Mouse (Mus musculus) MEL (cell line): ENCODE measurements around the gene Umad1.

Experiments
- POLR2A ChIP-seq, 2 experiments: IDR thresholded peaks; 2 replicates each; pipeline ENCODE4 v1.6.1; 2011 to 2012; ENCODE audit warnings: low read length in 2 of 2, mild to moderate bottlenecking in 2 of 2, control low read depth in 1 of 2, improper control_type of control experiment in 1 of 2, low read depth in 1 of 2, moderate library complexity in 1 of 2; ENCODE audit not compliant: control insufficient read depth in 1 of 2, insufficient read depth in 1 of 2, poor library complexity in 1 of 2
- TAL1 ChIP-seq: IDR thresholded peaks from 2 replicates; pipeline ENCODE4 v1.6.1; 2012; ENCODE audit warnings: mild to moderate bottlenecking, inconsistent platforms, low read length, moderate library complexity, mixed read lengths

DNA sequence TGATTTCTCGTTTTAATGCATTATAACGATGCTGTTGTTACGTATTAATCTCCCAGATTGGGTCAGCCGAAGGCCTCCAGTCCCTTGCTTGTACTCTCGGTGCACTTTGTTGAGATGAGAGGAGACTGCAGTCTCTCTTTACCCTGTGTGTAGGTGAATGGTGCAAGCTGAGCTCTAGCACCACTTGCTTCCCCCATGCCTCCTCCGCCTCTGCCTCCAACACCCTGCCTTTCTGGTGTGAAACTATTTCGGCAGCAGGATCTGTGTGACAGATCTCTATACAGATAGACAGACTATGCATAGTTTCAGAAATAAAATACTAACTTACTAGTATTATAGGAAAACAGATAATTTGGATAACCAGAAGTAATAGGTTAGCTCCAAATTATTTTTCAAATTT, 101.7 kb downstream of the Umad1 start:
- no peak for TF ChIP-seq TAL1
- no peak for TF ChIP-seq POLR2A (IDR thresholded peaks at IDR 0.05; ENCODE audit: control insufficient read depth in 1 of 2, insufficient read depth in 1 of 2, low read depth in 1 of 2, low read length in 2 of 2, poor library complexity in 1 of 2)
